Mouse (Mus musculus): ENCODE data around the gene Pithd1.

DNA sequence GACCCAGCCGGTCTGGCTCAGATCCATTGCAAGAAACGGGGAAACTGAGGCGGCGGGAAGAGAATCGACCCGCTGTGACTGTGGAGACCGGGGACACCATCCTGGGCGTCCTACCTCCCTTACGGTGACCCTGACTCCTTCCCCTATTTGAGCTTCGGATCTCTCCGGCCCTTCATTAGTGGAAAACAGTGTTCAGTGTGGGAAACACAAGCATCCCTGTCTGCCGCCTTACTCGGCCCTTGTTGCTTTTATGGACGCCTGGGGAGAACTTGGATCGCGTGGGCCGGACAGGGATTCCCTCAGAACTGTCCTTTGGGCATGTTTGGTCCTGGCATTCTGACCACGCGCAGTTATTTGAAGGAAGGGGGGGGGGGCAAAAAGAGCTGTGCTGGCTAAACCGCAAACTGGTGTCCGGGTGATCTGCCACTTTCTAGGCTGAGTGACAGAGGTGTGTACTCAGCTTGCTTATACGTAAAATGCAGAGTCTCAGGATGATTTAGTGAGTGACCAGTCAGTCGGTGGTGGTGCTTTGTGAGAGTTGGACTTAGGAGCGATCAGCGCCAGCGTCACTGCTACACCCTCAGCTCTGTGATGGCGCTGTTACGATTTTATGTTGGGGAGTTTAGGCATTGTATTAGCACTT, 40.3 kb downstream of the Pithd1 start:
- TF ChIP-seq CTCF (IDR thresholded peaks at IDR 0.05; ENCODE audit: borderline replicate concordance, control insufficient read depth, extremely low read depth, insufficient read depth, low read length, poor library complexity) (no peak), POLR2A (IDR thresholded peaks at IDR 0.05; ENCODE audit: control insufficient read depth, extremely low read depth, insufficient read depth, low read length, poor library complexity) (no peak)
